Mouse (Mus musculus) embryonic facial prominence, embryonic 10.5 days (tissue): ENCODE measurements around the gene C730034F03Rik. TPM values are rescaled to one million over a fixed set of nuclear protein-coding genes. Genes with fewer than 3 reads are reported as not detected.
"Not testable (repeated sequence)": the region's sequence is repeated elsewhere in the genome, so short reads cannot be mapped to it uniquely, and the experiment has no call there.

Source experiments
- DNase-seq: peaks from one replicate; pipeline ENCODE4 v3.0.0-alpha.2; 2017; ENCODE audit warnings: low spot score
- H3K27ac ChIP-seq: fragments of 300-500 bp; sonication (generic); replicated peaks from 2 replicates; pipeline ENCODE4 v1.5.1; 2016; ENCODE audit warnings: mild to moderate bottlenecking
- H3K27me3 ChIP-seq: fragments of 300-500 bp; sonication (generic); replicated peaks from 2 replicates; pipeline ENCODE4 v1.6.1; 2016; ENCODE audit warnings: low read depth, mild to moderate bottlenecking; ENCODE audit not compliant: poor library complexity, severe bottlenecking
- H3K36me3 ChIP-seq: fragments of 300-500 bp; sonication (generic); replicated peaks from 2 replicates; pipeline ENCODE4 v1.6.1; 2016; ENCODE audit warnings: mild to moderate bottlenecking, moderate library complexity
- H3K4me1 ChIP-seq: fragments of 300-500 bp; sonication (generic); 2 replicates; pipeline ENCODE4 v1.6.1; 2016
- H3K4me3 ChIP-seq: fragments of 300-500 bp; sonication (generic); 2 replicates; pipeline ENCODE4 v1.5.1; 2016; ENCODE audit warnings: mild to moderate bottlenecking, moderate library complexity
- H3K9me3 ChIP-seq: fragments of 300-500 bp; sonication (generic); 2 replicates; pipeline ENCODE4 v1.6.1; 2016; ENCODE audit warnings: mild to moderate bottlenecking
- WGBS: fragments of 180-500 bp; shearing (Covaris S2); methylation state at CpG from one replicate; pipeline ENCODE4 v1.1.7; 2016; 5-methylcytosine and 5-hydroxymethylcytosine counted together
- polyA plus RNA-seq: library from polyadenylated mRNA; unstranded; fragments of >200 nt; fragmentation: Nextera tagmentation; extraction: Ambion mirVana; gene quantifications from 2 replicates; pipeline ENCODE4 v1.2.1, GENCODE M21; 2016

Gene C730034F03Rik
- polyA plus RNA-seq, 1 experiment from 2014 or later, result 4.2 TPM

- Histone ChIP-seq H3K9me3 (no peaks in the 10 kb centered on the region), H3K4me1 (peaks cover 16% of the 10 kb centered on the region), H3K27me3 (no peaks in the 10 kb centered on the region), H3K36me3 (peaks cover 64% of the 10 kb centered on the region), H3K27ac (no peak overlapping the region), H3K4me3 (no peak overlapping the region)
- DNase-seq, result no peak
- WGBS, result 93% methylated on average over 9 of the region's 9 CpGs
These were observed 7.5 kb upstream of the C730034F03Rik start for GRCm38 (mm10) chr15:89421938-89422337.

GRCm38 (mm10) chr15:89424621-89425020 lies 4.8 kb upstream of the C730034F03Rik start:
- H3K27ac ChIP-seq, result no peak overlapping the region
- no peaks in the 10 kb centered on the region for H3K27me3 ChIP-seq
- no peak overlapping the region for H3K4me3 ChIP-seq
- 87% methylated on average over 8 of the region's 8 CpGs for WGBS
- H3K9me3 ChIP-seq, result no peaks in the 10 kb centered on the region
- H3K36me3 ChIP-seq, result peaks cover 53% of the 10 kb centered on the region
- peaks cover 30% of the 10 kb centered on the region for H3K4me1 ChIP-seq
- no peak for DNase-seq

DNA sequence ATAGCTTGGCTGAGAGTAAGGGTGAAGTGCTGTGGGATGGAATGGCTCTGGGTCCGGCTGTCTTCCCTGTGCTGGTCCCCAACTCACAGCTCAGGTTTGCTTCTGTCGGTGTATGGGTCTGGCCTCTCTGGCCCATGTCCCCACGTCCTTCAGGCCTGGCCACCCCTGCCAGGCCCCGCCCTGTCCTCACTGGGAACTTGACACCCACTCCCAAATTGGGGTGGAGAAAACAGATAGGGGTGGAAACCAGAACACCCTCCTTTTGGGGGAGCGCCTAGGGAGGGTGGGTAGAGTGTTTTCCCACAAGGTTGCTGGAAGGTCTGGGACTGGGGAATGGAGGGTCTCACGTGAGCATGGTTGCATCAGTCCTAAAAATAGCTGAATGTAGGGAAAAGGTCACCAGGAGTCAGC lies 3.7 kb upstream of the C730034F03Rik start, which contains the start of gene Cpt1b:
TSS of gene Cpt1b (minus strand) at position 153 of the 411 bp plus-strand sequence.
- Histone ChIP-seq H3K27me3 (no peaks in the 10 kb centered on the region), H3K4me1 (peaks cover 35% of the 10 kb centered on the region), H3K36me3 (peaks cover 42% of the 10 kb centered on the region), H3K9me3 (no peaks in the 10 kb centered on the region), H3K27ac (no peak within 1 kb of the TSS; the same call in 1 of the 2 replicates), H3K4me3 (peak within 1 kb of the TSS; percentile 38)
- no peak for DNase-seq
- 23% methylated on average over 6 of the region's 6 CpGs for WGBS

- H3K27ac ChIP-seq, result no peak overlapping the region
- peaks cover 37% of the 10 kb centered on the region for H3K36me3 ChIP-seq
- no peaks in the 10 kb centered on the region for H3K9me3 ChIP-seq
- WGBS, result 93% methylated on average over 10 of the region's 10 CpGs
- no peak for DNase-seq
- H3K4me1 ChIP-seq, result peaks cover 35% of the 10 kb centered on the region
- H3K27me3 ChIP-seq, result no peaks in the 10 kb centered on the region
- no peak overlapping the region for H3K4me3 ChIP-seq
These were observed 2.7 kb upstream of the C730034F03Rik start for GRCm38 (mm10) chr15:89426716-89427115.

- WGBS, result 77% methylated on average over 19 of the region's 19 CpGs
- DNase-seq, result no peak
- Histone ChIP-seq H3K27ac (no peak overlapping the region), H3K9me3 (no peaks in the 10 kb centered on the region), H3K4me3 (peak overlapping the region; percentile 77), H3K36me3 (peaks cover 30% of the 10 kb centered on the region), H3K27me3 (no peaks in the 10 kb centered on the region), H3K4me1 (peaks cover 35% of the 10 kb centered on the region)
These were observed 1.1 kb upstream of the C730034F03Rik start for GRCm38 (mm10) chr15:89428136-89428790.

DNA sequence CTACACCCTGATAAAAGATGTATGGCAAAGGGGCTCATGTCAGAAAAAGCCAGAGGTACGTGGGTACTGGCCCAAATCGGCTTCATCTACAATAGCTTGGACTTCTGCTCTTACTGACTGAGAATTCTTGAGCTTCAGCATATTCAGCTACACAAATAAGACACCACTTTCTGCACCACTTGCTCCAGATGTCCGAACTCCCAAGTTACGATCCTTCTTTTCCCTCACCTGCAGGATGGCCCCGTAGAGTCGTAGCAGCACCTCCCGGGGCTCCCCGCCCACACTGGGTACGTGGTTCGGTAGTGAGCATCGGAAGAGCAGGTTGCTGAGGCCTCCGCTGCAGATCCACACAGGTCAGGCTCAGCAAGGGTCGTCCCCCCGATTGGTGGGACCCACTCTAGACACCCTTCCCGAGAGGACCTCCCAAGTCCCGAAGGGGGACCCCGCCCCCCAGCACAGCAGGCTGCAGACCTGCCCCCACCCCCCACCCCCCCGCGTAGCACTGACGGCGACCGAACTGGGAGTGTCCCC lies 503 bp upstream of the C730034F03Rik start:
- H3K27me3 ChIP-seq, result no peaks in the 10 kb centered on the region
- peak overlapping the region; percentile 77 for H3K4me3 ChIP-seq
- peak overlapping the region; percentile 93 for H3K27ac ChIP-seq
- DNase-seq, result no peak
- peaks cover 29% of the 10 kb centered on the region for H3K36me3 ChIP-seq
- peaks cover 35% of the 10 kb centered on the region for H3K4me1 ChIP-seq
- no peaks in the 10 kb centered on the region for H3K9me3 ChIP-seq
- 6% methylated on average over 22 of the region's 22 CpGs for WGBS

- no peaks in the 10 kb centered on the region for H3K27me3 ChIP-seq
- H3K36me3 ChIP-seq, result peaks cover 25% of the 10 kb centered on the region
- H3K4me1 ChIP-seq, result peaks cover 30% of the 10 kb centered on the region
- no peaks in the 10 kb centered on the region for H3K9me3 ChIP-seq
- WGBS, result 50% methylated on average over 6 of the region's 6 CpGs
- H3K4me3 ChIP-seq, result peak overlapping the region; percentile 77
- H3K27ac ChIP-seq, result peak overlapping the region; percentile 93
- no peak for DNase-seq
These were observed 952 bp downstream of the C730034F03Rik start for GRCm38 (mm10) chr15:89430341-89430740.

- H3K36me3 ChIP-seq, result peaks cover 25% of the 10 kb centered on the region
- H3K4me1 ChIP-seq, result peaks cover 26% of the 10 kb centered on the region
- not testable (repeated sequence) for DNase-seq, H3K27ac ChIP-seq, H3K27me3 ChIP-seq, H3K4me3 ChIP-seq, H3K9me3 ChIP-seq
- WGBS, result 82% methylated on average over 9 of the region's 9 CpGs
These were observed 1.4 kb downstream of the C730034F03Rik start for GRCm38 (mm10) chr15:89430771-89431170.

DNA sequence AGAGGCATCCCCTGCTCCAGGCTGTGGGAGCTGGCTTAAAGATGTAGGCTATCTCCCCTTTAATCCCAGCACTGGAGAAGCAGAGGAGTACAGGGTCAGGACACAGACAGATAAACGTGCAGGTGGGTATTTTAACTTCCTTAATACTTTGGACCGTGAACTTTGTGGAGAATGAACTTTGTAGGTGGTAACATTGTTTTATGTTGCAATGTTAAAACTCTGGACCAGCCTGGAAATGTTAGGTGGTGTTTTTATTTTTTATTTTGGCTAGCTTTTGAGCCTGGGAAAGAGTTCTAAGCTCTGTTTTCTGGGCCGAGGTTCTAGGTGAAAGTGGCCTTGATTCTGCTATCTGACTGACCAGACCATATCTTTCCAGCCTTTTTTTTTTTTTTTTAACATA lies 1.9 kb downstream of the C730034F03Rik start:
- Histone ChIP-seq H3K9me3 (no peaks in the 10 kb centered on the region), H3K27ac (no peak overlapping the region), H3K4me1 (peaks cover 21% of the 10 kb centered on the region), H3K36me3 (peaks cover 20% of the 10 kb centered on the region), H3K27me3 (no peaks in the 10 kb centered on the region), H3K4me3 (no peak overlapping the region)
- 90% methylated on average over 3 of the region's 3 CpGs for WGBS
- DNase-seq, result no peak

DNA sequence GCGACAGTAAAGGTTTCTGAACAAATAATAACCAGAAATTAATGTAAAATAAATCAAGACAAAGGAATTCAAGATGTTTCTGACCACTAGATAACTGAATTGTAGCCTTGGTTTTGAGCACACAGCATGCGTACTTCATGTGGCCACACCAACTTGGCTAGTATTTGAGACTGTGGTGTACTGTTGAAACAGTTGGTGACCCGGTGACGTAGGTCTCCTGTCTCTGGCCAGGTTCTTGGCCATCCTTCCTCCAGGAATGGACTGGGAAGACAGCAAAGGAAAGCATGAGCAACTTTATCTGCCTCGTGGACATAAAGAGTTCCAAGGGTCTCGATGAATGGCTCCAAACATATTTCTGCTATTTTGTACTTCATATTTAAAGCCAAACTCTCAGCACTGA lies 2.4 kb downstream of the C730034F03Rik start:
- DNase-seq, result no peak
- H3K36me3 ChIP-seq, result peaks cover 15% of the 10 kb centered on the region
- peaks cover 19% of the 10 kb centered on the region for H3K4me1 ChIP-seq
- H3K9me3 ChIP-seq, result no peaks in the 10 kb centered on the region
- H3K27ac ChIP-seq, result no peak overlapping the region
- no peak overlapping the region for H3K4me3 ChIP-seq
- 94% methylated on average over 6 of the region's 6 CpGs for WGBS
- H3K27me3 ChIP-seq, result no peaks in the 10 kb centered on the region

GRCm38 (mm10) chr15:89432946-89433345 lies 3.6 kb downstream of the C730034F03Rik start:
- 80% methylated on average over 4 of the region's 4 CpGs for WGBS
- H3K36me3 ChIP-seq, result peaks cover 3% of the 10 kb centered on the region
- no peak overlapping the region for H3K27ac ChIP-seq
- peaks cover 18% of the 10 kb centered on the region for H3K4me1 ChIP-seq
- no peaks in the 10 kb centered on the region for H3K9me3 ChIP-seq
- H3K27me3 ChIP-seq, result no peaks in the 10 kb centered on the region
- no peak for DNase-seq
- no peak overlapping the region for H3K4me3 ChIP-seq

DNA sequence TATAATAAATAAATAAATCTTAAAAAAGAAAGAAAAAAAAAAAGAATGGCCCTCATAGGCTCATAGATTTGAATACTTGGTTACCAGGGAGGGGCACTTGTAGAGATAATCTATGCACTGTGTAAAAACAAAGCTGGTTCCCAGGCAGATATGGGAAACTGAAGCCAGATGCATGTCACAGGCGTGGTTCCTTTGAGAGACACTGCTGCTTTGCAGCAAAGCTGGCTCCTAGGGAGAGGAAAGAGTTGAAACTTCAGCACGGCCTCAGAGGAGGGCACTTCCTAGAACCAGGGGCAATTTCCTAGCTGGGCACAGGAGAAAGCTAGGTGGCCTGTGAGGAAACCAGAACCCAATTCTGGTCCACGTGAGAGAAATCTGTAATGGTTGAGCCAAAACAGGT lies 4.7 kb downstream of the C730034F03Rik start:
- H3K4me3 ChIP-seq, result no peak overlapping the region
- no peaks in the 10 kb centered on the region for H3K36me3 ChIP-seq
- no peaks in the 10 kb centered on the region for H3K27me3 ChIP-seq
- 65% methylated on average over 3 of the region's 3 CpGs for WGBS
- no peak overlapping the region for H3K27ac ChIP-seq
- DNase-seq, result no peak
- H3K9me3 ChIP-seq, result no peaks in the 10 kb centered on the region
- H3K4me1 ChIP-seq, result peaks cover 6% of the 10 kb centered on the region

- Histone ChIP-seq H3K27me3 (no peaks in the 10 kb centered on the region), H3K9me3 (no peaks in the 10 kb centered on the region), H3K27ac (no peak overlapping the region), H3K36me3 (no peaks in the 10 kb centered on the region), H3K4me3 (no peak overlapping the region), H3K4me1 (no peaks in the 10 kb centered on the region)
- WGBS, result 86% methylated on average over 5 of the region's 5 CpGs
- no peak for DNase-seq
These were observed 6.5 kb downstream of the C730034F03Rik start for GRCm38 (mm10) chr15:89435878-89436277.
